Mouse (Mus musculus) pancreas, adult 10 weeks (tissue): ENCODE data around the gene Il15. TPM values are rescaled to one million over a fixed set of nuclear protein-coding genes. Genes with fewer than 3 reads are reported as not detected.

Source experiments
- polyA plus RNA-seq: library from polyadenylated mRNA; stranded (reverse); fragments of 350-450 nt; fragmentation: Illumina TruSeq; extraction: RNeasy Lipid Tissue Mini Kit (QIAGEN cat#74804); gene quantifications from one replicate; pipeline ENCODE4 v1.2.3, GENCODE M21; 2015; ENCODE audit warnings: low read depth, low replicate concordance; ENCODE audit not compliant: insufficient read depth

Gene Il15
- polyA plus RNA-seq, result 2.8 TPM

GRCm38 (mm10) chr8:82402686-82403330 lies at the start of gene Il15:
Il15 (minus strand) TSS chr8:82403222.

